Mouse (Mus musculus) kidney, postnatal 14 days (tissue): ENCODE measurements around the gene Dffa.

ENCODE experiments used
- DNase-seq: peaks from one replicate; pipeline ENCODE4 v3.0.0; 2022; ENCODE audit warnings: mixed read lengths

The Dffa gene

DNA sequence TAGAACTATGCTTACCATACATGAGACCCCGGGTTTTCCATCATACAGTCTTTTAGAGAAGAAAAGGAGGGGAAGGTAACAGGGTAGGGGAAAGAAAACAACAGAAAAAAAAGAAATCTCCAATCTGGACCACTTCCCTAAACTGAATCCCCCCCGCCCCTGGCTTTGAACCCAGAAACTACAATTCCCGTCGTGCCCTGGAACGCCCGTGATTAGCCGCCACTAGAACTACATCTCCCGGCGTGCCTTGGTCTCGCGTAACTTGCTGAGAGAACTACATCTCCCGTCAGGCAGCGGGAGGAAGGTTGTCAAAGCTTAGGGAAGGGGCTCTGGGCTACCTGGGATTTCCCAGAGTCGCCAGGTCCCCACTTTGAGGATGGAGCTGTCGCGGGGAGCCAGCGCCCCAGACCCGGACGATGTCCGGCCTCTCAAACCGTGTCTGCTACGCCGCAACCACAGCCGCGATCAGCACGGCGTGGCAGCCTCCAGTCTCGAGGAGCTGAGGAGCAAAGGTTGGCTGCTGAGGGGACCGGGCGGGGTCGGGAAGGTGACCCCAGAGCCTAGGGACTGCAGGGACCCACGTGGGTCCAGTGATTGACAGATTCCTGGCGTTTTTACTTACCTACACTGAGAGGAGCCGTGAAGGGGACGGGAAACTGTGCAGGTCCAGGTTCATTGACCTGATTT is at the start of gene Dffa:
Gene Dffa (plus strand): TSS at position 272 of the 687 bp plus-strand sequence.
- DNase-seq = peak; percentile 94

DNA sequence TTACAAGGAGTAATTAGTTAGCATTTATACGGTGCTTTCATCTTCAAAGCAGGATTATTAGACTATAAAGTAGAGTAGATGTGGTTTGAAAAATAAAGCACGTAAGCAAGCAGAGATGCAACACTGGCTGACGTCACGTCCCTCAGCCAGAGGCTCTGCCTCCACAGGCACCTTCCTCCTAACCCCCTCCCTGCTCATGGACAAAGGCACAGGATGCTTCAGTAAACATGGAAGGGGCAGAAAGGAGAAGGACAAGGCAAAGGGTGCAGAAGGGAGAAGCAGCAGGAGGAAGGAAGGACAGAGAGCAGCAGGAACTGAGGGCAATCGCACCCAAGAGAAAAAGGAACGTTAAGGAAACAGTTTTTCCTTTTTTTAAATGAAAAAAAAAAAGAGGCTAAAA is 48.1 kb upstream of the Dffa start:
- no peak for DNase-seq

DNA sequence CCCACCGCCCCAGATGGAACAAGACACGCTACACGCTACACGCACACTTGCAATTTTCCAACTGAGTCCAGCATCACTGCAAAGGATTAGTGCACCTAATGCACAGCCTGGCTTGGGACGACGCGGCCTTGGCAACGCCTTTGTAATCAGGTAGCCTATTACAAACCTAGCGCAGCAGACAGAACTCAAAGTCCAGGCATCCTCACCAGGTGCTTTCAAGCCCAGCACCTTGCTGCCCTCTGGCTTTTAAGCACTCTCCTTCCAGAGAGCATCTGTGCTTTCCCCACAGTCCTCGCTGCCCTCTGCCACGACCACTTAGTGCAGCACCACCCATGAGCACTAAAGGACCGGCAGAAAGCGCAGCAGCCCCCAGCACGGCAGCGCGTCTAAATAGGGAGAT is 47.0 kb upstream of the Dffa start:
- DNase-seq = peak; percentile 27

DNA sequence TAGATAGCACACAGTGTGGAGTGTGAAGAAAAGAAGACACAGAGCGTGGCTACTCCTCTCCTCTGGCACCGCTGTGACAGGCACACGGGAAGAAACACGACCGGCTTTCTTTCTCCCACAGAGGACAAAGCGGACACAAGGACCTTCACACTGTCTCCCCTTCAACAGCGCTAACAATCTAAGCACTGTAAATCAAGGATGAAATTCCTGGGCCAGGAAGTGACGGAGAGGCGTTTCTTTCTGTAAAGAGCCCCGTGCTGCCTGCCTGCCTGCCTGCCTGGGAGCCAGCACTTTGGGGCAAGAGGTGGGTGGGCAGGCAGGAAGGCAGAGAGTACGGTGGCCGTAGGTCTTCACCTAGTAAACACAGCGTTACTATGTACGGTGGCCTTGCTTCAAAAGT is 46.5 kb upstream of the Dffa start:
- no peak for DNase-seq

DNA sequence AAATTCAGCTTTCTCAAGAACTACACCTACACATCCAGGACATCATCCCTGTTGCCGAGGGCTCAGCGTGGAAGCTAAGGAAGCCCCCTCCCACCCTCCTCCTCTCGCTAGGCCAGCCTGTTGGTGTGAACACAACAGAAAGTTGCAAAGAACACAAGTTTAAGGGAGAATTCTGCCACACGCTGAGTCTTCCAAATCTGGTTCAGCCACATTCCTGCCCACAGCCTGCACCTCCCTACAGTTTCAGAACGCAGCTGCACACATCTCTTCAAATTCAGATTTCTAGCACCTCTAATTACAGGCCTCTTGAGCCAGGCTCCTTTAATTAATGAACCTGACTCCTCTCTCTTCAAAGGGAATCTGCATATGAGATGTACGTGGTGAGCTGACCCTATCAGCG is 45.6 kb upstream of the Dffa start:
- DNase-seq = peak; percentile 24

DNA sequence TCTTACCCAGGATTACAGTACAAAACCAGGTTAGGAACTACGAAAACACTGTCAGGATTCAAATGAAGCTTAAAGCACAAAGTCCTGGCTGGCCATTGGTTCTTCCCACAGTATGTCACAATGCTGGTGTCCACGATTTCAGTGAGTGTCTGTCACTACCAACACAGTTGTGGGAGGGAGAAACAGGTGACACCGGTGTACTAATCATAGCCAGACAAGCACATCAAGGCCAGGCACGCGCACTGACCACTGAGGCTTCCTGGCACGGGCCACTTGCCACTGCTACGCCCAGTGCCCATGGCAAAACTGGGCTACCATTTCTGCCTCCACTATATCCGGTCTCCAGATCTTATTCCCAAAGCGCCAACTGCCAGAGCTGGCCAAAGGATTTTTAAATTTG is 44.2 kb upstream of the Dffa start:
- DNase-seq = no peak

DNA sequence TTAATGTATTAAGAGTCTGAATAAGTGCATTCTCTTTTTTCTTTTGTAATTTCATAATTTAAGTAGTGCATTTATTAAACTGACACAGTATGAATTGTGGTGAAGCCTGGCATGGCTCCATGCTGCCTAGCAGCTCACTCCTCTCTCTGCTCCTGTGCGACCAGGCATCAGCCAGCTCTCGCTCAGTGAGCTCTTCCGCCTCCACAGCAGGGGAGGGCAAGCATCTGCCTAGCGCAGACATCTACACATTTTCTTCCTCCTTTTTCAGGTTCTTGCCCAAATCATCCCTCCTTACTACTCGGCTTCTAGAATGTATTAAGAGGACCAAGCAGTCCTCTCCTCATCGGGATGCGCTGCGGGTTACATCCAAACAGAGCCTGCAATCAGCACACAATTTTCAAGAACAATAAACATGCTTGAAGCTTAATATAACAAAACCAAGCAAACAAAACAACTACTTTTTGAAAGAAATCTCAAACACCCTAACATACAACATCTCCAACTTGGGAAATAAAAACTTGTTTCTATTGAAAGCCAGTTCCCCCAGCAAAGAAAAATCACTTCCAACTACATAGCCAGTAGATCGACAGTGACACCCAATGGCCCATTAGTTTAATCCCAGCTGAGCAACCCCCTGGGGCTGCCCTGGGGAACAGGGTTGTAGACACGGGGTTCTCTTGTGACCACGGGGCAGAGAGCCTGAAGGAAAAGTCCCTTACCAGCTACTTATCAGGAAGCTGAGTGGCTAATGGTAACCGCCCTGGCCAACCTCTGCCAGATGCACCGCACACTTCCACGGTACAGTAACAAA is 43.1 kb upstream of the Dffa start:
- no peak for DNase-seq

DNA sequence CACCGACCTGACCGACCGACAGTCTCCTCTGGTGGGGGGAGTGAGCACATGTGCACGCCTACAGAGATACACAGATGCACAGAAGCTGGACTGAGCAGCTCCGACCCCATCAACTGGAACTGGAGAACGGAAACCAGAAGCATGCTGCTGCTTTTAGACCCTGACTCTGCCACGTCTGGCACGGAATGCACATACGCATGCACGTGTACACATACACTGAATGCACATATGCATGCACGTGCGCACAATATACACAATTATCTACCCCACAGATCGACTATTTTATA is 42.6 kb upstream of the Dffa start:
- DNase-seq = no peak

DNA sequence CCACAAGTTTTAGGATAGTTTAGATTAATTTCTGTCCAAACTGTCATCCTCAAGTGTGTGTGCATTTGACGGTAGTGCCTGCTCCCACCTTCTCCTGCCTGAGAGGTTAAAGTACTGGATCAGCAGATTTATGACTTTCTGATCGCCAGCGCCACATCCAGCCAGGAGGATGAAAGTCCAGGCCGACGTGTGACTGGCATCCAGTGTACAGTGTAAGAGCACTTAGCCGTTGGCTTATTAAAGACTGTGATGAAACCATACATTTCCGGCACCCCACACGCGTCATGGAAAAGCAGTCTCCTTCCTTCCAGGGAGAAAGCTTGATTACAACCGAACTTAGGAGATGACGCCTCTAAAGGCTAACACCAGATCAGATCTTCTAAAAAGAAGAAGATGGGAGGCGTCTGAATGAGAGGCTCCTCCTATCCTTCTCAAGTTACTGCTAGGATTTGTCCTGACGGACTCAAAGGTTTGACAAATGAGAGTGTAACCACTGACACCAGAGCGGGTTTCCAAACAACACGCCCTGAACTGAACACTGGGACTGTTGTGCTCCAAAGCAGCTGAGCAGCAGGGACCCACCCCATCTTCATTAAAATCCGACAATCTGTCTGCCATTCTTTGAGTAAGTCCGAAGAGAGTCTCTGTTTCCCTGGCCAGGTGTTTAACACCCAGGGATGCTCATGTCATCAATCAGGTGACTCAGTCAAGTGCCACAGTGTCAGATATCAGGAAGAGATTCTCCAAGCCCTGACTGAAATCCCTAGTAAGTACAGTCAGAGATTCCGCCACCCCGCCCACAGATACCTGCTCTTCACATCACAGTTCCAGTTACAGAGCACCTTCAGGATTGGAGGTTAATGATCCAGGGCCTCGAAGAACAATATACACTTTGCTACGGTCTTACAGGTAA is 41.3 kb upstream of the Dffa start:
- DNase-seq = no peak

DNA sequence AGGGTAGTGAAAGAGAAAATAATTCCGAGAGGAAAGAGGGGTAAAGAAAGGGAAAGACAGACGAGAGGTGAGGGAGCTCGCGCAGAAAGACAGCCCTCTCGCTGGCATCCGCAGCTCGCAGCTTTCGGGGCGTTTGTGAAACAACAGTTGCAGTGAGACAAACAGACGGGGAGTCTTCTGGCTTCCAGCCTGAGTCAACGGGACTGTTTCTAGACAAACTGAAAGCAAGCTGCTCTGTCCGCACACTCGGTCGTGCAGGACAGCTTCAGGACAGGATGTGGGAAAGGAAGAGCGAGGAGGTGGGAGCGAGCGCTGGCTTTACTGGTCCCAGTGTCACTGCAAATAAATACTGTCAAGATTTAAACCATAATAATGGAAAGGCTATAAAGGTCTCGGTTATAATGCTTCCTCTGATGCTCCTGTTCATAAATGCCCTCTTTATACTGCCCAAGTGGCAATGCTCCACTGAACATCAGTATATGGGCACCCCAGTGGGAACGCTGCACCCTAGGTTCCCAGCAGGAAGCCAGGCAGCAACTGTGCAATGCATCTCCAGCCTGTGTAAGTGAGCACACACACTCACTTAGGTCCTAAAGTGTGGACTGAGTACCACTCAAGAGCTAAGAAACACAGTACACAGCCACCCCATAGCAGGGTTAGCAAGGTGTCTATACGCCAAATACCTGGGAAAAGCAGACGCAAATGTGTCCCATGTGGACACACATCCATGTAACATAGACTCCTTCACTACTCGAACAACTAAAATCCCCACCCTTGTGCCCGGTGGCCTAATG is 39.7 kb upstream of the Dffa start:
- peak; percentile 27 for DNase-seq

DNA sequence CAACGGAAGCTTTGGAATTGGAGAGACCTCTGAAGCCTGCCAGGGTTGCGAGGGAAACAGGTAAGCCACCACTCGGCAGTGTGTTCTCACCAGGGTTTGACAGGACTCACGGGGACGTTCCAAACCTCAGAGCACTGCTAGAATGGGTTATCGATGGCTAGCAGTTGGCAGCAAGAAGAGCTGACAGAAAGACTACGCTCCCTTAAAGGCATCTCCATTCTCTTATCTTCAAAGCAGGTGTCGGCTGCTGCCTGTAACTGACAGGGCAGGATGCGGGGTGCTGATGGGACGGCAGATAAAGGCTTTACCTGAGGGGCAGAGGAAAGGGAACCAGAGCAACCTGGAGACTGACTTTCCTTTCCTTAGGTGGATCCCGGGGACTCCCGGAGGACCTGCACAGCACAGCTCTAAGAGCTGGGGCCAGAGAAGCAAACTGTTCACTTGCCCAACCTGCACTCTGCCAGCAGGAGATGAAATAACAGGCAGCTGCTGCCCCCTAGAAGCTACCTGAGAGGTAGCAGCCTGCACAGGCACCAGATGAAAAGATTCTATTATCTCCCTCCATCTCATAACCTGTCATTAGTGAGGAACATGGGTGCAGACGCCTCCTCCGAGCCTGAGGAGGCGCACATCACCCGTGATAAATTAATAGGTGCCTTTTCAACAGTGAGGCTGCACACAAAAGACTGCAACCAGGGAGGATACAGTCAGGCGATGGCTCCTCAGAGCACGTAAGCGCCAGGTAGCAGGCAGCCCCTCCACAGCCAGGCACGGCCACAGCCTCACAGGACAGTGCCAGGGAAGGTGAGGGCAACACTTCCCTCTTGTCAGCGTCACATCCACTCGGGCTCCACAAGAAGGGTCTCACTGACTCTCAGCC is 37.0 kb upstream of the Dffa start:
- peak; percentile 24 for DNase-seq

DNA sequence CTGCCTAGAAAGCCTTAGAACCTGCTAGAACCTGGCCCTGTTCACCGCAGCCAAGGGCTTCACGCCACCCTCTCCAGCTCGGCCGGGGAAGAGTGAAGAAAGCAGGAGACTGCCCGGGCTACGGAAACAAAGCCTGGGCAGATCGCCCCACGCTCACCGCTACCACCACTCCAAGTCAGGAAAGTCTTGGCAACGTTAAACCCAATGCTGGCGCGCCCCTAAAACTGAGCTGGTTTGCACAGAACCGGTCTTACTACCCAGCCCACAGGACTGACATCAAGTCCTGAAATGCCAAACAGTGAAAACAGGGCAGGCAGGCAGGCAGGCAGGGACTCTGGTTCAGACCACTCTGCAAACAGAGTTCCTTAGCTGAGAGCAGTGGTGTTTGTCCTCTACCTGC is 28.9 kb upstream of the Dffa start:
- DNase-seq = no peak

DNA sequence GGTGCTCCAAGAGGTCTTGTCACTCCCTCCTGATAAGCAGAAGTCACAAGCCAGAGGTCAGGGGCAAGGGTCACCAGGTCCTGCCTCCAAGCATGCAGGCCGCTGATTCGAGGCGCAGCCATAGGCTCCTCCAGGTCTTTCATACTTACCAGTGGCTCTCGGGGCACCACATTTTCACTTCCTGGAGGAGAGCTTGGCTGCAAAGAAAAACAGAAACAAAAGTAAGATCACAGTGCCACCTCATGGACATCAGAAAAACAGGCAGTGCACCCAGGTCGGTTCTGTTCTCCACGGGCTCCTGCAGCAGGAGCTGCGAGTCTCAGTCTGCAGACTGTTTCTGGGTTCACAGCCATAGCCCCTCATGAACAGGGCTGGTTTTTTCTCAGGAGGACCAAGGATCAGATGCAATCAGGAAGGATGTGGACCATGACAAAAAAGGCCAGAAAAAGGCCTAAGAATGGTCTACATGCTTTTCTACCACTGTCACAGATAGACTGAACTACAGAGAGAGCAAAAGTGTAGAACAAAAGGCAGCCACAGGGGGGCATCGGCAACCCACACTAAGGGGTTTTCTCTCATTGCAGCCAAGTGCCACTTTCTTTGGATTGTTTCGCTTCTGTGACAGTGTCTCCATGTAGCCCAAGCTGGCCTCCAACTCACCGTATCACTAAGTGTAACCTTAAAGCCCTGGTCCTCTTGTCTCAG is 27.9 kb upstream of the Dffa start:
- peak; percentile 82 for DNase-seq

DNA sequence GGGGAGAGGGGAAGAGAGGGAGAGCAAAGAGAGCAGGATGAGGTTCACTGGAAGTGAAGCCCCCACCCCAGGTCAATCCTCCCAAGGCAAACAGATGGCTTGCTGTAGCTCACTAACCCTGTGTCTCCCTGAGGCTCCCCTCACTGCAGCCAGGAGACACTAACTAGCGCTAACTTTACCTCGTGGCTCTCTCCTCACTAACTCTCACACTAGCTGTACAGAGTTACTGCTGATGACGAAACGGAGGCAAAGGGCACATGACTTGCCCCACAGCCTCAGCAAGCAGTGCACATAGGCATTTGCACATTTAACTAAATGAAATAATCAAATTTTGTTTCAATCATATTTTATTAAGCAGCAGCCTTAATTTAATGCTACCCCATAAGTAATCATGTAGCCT is 25.7 kb upstream of the Dffa start:
- DNase-seq = peak; percentile 41

DNA sequence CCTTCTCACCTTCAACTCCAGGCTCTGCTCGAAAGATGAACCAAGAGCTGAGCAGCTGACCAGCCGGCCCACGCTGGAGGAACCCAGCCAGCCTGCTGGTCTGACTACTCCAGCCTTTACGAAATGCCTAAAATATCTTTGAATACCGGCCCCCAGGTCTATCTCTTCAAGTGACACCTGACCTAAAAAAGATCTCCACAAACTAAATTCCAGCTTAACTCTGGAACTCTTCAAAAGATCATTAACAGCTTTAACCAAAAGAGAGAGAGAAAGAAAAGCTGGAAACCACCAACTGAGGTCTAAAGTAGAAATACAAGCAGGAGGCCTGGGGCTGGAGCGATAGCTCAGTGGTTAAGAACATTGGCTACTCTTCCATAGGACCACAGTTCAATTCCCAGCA is 24.3 kb upstream of the Dffa start:
- peak; percentile 32 for DNase-seq

DNA sequence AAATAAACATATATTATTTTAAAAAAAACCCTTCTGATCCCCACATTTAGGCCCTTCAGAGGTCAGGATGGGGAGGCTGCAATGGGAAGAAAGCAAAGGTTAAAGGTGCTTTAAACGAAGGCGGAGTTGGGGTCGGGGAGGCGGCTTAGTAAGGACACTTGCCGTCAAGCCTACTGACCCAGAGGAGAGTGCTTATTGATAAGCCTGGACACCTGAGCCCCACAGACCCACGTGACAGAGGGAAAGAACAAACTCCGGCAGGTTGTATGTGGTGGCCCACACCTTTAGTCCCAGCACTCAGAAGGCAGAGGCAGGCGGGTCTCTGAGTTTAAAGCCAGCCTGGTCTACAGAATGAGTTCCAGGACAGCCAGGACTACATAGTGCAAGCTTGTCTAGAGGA is 23.8 kb upstream of the Dffa start:
- DNase-seq = no peak

DNA sequence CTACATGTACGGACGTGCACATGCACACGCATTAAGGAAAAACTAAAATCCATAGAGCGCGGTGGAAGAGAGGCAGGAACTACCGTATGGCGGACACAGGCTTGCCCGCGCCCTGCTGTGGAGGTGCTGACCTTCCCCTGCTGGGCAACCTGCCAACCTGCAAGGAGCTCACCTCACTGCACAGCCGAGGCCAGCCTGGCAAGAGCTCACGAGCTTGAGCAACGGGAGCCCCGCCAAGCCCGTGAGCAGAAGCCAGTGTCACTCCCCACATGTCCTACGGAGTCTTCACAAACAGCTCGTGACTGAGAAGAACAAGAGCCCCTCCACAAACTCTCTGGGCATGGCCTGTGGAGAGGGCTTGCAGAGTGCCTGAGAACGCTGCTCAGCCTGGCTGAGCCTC is 22.4 kb upstream of the Dffa start:
- DNase-seq = peak; percentile 93

DNA sequence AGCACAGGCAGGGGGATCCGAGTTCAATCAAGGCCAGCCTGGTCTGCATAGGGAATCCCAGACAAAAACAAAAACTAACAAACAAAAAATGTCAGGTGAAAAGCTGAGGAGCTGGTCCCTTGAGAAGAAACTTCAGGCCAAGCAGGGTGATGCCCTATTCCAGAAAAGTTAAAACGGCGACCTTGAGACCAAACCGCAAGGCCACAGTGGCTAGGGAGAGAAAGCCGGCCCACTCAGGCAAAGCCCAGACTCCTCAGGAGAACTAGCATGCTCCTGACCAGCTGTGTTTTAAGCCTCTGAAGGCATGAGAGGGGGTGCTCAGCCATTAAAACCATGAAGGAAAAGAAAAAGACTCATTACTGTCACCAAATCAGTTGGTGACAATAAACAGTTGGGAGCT is 18.6 kb upstream of the Dffa start:
- no peak for DNase-seq

DNA sequence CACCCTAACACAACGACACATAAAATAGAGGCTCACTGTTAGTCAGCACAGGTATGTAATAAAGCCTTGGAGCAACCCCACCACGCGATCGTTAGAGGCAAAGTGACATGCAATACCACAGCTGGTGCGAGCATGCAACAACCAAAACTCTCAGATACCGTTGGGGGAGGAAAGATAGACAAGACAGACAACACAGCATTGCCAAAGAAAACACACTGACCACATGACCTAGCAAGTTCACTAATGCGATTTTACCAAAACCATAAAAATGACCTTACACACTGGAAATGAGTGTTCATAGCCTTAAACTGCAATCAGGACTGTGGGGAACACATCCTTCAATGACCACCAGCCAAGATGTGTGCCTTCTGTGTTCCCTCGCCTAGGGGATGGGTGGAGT is 12.6 kb upstream of the Dffa start:
- no peak for DNase-seq

DNA sequence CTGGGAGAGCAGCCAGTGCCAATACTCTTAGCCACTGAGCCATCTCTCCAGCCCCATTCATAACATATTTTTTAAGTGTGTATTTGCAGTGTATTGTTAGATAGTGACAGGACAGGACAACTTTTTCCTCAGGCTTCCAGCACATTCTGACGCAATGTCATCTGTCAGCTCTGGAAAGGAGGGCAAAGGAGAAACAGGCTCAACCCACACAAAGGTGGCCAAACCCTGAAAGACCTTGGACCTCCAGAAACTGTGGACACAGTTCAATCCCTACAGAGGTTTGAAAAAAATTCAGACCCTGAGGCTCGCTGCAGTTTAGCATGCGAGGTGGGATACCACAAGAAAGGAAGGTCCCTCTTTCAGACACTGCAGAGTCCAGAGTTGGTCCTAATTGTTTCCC is 6.0 kb upstream of the Dffa start:
- DNase-seq = no peak

DNA sequence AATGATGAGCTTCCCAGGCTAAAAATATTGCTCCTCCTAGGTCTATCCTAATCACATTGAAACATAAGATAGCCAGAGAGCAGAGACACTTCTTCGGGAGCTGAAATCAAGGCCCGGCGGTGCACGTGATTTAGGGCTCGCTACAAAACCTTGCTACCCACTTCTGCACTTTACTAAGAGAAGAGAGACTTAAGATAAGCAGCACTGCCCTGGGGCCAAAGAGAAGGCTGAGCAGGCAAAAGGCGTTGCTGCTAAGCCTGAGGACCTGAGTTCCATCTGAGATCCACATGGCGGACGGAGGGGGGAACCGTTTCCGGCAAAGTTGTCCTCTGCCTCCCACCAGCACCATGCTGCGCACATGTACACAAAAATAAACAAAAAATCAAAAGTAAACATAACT is 5.4 kb upstream of the Dffa start:
- no peak for DNase-seq
